Mouse (Mus musculus): ENCODE measurements around the gene Atp11a.

Gene Atp11a

DNA sequence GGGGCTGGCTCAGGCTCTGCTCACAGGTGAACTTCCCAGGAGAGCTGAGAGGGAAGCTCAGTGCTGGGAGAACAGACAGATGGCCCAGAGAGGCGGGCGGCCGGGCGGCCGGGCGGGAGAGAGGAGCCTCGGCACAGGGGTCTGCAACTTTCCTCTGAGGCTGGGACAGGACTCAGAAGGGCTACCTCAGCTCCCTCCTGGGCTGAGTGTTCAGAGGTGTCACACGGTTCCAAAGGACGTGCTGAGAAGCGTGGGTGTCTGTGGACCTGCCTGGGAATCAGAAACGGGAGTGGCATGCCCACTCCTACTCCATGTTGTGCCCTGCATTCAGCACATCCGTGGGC is 30.1 kb downstream of the Atp11a start:
- no peak for TF ChIP-seq GATA4 (IDR thresholded peaks at IDR 0.05; ENCODE audit: insufficient replicate concordance, low read length)

DNA sequence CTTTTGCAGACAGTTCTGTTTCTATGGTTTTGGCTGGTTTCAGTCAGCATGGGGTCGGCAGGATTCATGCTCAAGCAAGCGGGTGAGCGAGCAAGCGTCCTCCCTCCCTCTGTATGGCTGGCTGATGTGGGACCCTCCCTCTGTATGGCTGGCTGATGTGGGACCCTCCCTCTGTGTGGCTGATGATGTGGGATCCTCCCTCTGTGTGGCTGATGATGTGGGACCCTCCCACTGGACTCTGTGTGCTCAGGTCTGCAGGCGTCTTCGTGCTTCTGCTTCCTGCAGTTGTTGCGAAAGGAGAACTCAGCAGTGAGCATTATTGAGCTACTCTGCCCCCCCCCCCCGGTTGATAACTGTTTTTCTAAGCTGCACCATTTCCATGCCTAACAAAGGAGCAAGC is 30.6 kb downstream of the Atp11a start:
- TF ChIP-seq GATA4 (IDR thresholded peaks at IDR 0.05; ENCODE audit: insufficient replicate concordance, low read length): no peak

DNA sequence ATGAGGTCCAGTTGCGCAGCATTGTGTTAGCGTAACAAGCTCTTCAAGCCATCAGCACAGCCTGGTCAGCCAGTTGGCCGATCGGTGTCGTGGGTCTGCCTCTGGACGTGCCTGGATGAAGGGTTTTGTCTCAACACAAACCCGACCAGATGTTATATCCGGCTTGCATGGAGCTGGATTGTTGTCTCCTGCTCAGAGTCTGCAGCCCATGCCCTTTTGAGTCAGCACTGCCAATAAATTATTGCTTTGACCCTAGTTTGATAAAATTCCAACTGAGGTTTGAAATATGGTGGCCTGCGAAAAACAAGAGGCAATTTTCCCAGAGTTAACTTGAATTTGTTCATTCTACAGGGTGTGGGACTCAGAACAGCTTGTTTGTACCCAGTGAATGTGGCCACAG is 31.9 kb downstream of the Atp11a start:
- TF ChIP-seq GATA4 (IDR thresholded peaks at IDR 0.05; ENCODE audit: insufficient replicate concordance, low read length): no peak

GRCm38 (mm10) chr8:12795011-12795671 is 38.3 kb downstream of the Atp11a start:
- TF ChIP-seq GATA4 (IDR thresholded peaks at IDR 0.05; ENCODE audit: insufficient replicate concordance, low read length): no peak

DNA sequence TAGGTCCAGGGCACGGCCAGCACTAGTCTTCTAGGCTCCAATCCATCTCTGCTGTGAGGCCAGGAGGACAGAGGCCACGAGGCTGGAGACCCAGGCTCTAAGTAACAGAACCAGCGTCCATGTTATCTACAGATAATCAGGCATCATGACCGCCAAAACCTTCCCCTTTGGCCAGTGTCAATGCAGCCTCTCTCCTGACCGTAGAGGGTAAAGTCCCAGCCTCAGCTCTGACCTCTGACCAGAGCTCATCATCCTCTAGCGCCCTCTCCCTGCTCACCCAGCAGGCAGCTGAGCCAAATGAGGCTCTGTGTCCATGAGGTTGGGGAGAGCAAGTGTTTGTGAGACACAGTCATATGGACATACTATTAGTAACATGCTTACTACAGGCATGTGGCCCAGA is 42.3 kb downstream of the Atp11a start:
- peak; percentile 89; the same call in 1 of the 2 replicates for TF ChIP-seq GATA4 (IDR thresholded peaks at IDR 0.05; ENCODE audit: insufficient replicate concordance, low read length)

DNA sequence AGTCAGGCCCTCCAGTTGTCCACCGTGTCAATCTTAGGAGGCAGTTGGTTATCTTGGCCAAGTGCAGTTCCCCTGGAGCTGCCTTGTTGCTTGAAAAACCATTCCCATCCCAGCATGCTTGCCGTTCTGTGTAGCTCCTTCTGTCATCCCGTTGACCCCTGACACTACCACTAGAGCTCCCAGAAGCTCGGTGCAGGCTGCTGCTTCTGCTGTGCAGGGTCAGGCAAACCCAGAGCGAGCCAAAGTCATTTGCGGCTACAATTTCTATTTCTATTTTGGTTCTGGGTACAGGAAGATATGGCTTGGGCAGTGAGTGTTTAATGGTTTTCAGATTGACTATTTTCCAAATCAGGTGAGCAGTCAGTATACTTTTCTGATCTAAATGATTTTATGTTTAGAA is 43.0 kb downstream of the Atp11a start:
- no peak for TF ChIP-seq GATA4 (IDR thresholded peaks at IDR 0.05; ENCODE audit: insufficient replicate concordance, low read length)

DNA sequence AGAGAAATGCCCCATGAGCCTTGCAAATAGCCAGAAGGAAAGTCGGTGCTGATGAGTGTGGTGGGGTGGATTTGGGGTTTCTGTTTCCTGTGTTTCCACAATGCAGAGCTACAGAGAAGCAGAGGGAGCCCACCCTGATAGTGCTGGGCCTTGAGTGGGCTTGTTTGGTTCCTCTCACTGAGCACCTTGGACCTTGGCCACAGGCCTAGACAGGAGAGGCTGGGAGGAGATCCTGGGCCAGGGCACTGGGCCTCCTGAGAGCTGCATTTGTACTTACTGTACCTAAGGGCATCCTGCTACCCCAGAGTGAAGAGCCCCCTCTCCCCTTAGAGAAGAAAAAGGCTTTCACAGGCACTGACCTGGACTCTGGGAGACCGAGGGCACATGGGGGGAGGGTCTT is 43.4 kb downstream of the Atp11a start:
- TF ChIP-seq GATA4 (IDR thresholded peaks at IDR 0.05; ENCODE audit: insufficient replicate concordance, low read length): no peak

GRCm38 (mm10) chr8:12801586-12801985 is 44.8 kb downstream of the Atp11a start:
- TF ChIP-seq GATA4 (IDR thresholded peaks at IDR 0.05; ENCODE audit: insufficient replicate concordance, low read length): no peak

- no peak for TF ChIP-seq GATA4 (IDR thresholded peaks at IDR 0.05; ENCODE audit: insufficient replicate concordance, low read length)
These were observed 46.3 kb downstream of the Atp11a start for GRCm38 (mm10) chr8:12803121-12803520.

DNA sequence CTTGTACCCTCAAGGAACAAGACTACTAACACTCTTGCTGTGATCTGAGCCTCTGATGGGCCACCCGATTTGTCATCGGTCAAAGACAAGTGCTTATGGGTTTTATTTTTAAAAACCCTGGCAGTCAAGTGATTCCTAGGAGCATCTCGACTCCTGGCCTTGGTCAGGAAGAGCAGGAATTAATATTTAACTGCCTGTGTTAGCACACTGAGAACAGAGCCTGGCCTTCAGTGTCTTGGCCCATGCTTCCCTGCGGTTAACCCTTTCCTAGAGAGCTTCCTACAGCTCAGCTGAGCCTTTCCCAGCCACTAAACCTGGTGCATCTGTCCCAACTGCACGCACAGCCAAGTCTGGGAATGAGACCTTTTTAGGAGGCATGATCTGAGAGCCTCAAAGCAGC is 48.1 kb downstream of the Atp11a start:
- TF ChIP-seq GATA4 (IDR thresholded peaks at IDR 0.05; ENCODE audit: insufficient replicate concordance, low read length): no peak

GRCm38 (mm10) chr8:12805569-12805968 is 48.8 kb downstream of the Atp11a start:
- no peak for TF ChIP-seq GATA4 (IDR thresholded peaks at IDR 0.05; ENCODE audit: insufficient replicate concordance, low read length)

GRCm38 (mm10) chr8:12808018-12808417 is 51.2 kb downstream of the Atp11a start:
- no peak for TF ChIP-seq GATA4 (IDR thresholded peaks at IDR 0.05; ENCODE audit: insufficient replicate concordance, low read length)

GRCm38 (mm10) chr8:12809516-12809915 is 52.7 kb downstream of the Atp11a start:
- TF ChIP-seq GATA4 (IDR thresholded peaks at IDR 0.05; ENCODE audit: insufficient replicate concordance, low read length): no peak

- TF ChIP-seq GATA4 (IDR thresholded peaks at IDR 0.05; ENCODE audit: insufficient replicate concordance, low read length): no peak
These were observed 54.4 kb downstream of the Atp11a start for GRCm38 (mm10) chr8:12811231-12811630.

DNA sequence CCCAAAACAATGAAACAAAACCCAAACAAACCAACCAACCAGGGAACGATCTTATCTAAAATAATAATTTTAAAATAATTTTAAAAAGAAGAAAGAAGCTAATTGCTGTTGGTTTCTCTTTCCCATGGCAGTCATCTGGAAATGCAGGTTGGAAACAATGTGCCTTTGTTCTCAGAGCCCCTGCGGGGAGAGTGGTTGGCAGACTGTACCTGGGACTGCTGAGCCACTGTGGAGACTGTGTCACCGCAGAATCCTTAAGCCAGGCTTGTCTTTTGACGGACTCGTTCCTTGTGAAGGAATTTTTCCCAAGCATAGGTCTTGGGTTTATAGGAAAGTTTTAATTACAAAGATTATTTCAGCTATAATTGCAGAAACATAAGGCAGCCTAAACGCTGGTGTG is 59.6 kb downstream of the Atp11a start:
- no peak for TF ChIP-seq GATA4 (IDR thresholded peaks at IDR 0.05; ENCODE audit: insufficient replicate concordance, low read length)

- no peak for TF ChIP-seq GATA4 (IDR thresholded peaks at IDR 0.05; ENCODE audit: insufficient replicate concordance, low read length)
These were observed 66.1 kb downstream of the Atp11a start for GRCm38 (mm10) chr8:12822892-12823291.

DNA sequence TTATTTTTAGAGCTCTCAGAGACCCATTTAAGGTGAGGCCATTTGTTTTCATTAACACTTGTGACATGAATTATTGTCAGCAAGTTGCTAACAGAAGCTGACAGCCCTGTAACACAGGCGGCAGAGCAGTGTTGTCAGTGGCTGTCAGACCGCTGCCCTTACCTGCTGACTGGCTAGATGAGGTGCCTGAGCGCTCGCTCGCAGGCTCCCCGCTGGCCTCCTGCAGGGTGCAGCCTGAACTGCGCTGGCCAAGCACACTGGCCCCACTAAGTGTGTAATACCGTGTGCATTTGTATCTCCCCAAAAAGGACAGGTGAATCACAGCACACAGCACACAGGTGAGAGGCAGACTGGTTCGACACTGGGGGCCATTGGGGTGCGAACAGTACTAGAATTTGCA is 67.7 kb downstream of the Atp11a start:
- no peak for TF ChIP-seq GATA4 (IDR thresholded peaks at IDR 0.05; ENCODE audit: insufficient replicate concordance, low read length)

Data from liver, adult (tissue).